Mouse (Mus musculus): ENCODE data around the gene Pex11b. TPM values are rescaled to one million over a fixed set of nuclear protein-coding genes. Genes with fewer than 3 reads are reported as not detected.

Pex11b gene
- 58.7 and 58.8 TPM in 2 replicates for polyA plus RNA-seq (2015; fragmentation: Nextera tagmentation; extraction: Ambion mirVana)

GRCm38 (mm10) chr3:96634928-96635879 is at the start of gene Pex11b, which contains the start of gene Gm42957:
Gene Pex11b (plus strand): TSS chr3:96635376.
Gene Gm42957 (plus strand): TSS chr3:96635474.
- Histone ChIP-seq H3K4me1 (peaks cover 33% of the 10 kb centered on the region), H3K4me2 (peak within 1 kb of the TSS; percentile 91), H3K9me3 (no peaks in the 10 kb centered on the region), H3K27me3 (replicated peaks) (no peaks in the 10 kb centered on the region), H3K4me3 (peak within 1 kb of the TSS; percentile 91), H3K36me3 (replicated peaks) (peaks cover 22% of the 10 kb centered on the region), H3K27ac (peak within 1 kb of the TSS; percentile 85), H3K9ac (peak within 1 kb of the TSS; percentile 91)
- ATAC-seq (replicated peaks) = peak; percentile 88
- WGBS = 1% methylated on average over 60 of the region's 60 CpGs

GRCm38 (mm10) chr3:96590657-96591056 is 44.5 kb upstream of the Pex11b start:
- H3K4me2 ChIP-seq = no peak overlapping the region
- H3K9ac ChIP-seq = no peak overlapping the region
- ATAC-seq (replicated peaks) = no peak
- H3K4me3 ChIP-seq = no peak overlapping the region
- no peak overlapping the region for H3K27ac ChIP-seq
- H3K36me3 ChIP-seq (replicated peaks) = no peaks in the 10 kb centered on the region
- no peaks in the 10 kb centered on the region for H3K9me3 ChIP-seq
- H3K4me1 ChIP-seq = peaks cover 16% of the 10 kb centered on the region
- WGBS = 84% methylated on average over 4 of the region's 4 CpGs
- H3K27me3 ChIP-seq (replicated peaks) = peaks cover 3% of the 10 kb centered on the region; the same call in 1 of the 2 replicates

- H3K4me1 ChIP-seq = peaks cover 43% of the 10 kb centered on the region
These were observed 41.8 kb upstream of the Pex11b start for GRCm38 (mm10) chr3:96593374-96593773.

DNA sequence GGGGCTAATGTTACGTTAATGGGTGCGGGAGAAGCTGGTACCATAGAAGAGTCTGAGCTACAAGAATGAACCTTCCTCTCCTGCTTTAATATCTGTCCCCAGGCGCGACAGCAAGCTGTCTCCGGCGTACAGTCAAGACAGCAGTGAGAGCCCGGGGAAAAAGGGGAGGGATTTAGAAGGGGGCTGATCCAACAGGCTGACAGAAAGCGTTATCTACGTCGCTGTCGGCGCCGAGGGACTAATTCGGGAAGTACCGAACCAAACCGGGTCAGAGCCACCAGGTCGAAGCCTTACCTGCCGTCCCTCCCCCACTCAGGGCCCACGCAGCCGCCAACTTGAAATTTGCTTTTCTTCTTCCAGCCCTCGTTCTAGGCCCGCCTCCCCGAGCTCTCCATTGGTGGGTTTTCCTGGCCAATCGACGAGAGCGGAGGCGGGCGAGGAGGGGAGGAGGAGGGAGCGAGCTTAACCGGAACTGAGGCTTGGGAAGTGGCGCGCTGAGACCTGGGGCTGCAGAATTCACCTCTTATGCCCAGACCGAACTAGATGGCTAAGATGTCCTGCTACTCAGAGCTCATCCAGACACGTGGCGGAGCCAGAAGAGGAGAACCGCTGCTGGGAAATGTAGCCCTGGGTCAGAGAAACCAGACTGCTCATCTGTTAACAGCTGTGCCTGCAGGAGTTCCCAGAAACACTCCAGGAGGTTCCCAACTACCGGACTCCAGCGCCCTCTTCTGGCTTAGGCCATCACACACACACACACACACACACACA is 41.2 kb upstream of the Pex11b start, which contains the start of gene Polr3gl:
Gene Polr3gl, minus strand, starts transcription at position 392 of the 771 bp plus-strand sequence.
- Histone ChIP-seq H3K36me3 (replicated peaks) (no peaks in the 10 kb centered on the region), H3K9ac (peak within 1 kb of the TSS; percentile 63), H3K9me3 (no peaks in the 10 kb centered on the region), H3K27ac (peak within 1 kb of the TSS; percentile 84), H3K4me2 (peak within 1 kb of the TSS; percentile 82), H3K4me1 (peaks cover 49% of the 10 kb centered on the region), H3K27me3 (replicated peaks) (peaks cover 3% of the 10 kb centered on the region; the same call in 1 of the 2 replicates), H3K4me3 (peak within 1 kb of the TSS; percentile 68)
- under 1% methylated on average over 34 of the region's 38 CpGs for WGBS
- ATAC-seq (replicated peaks) = peak; percentile 86

More at GRCm38 (mm10) chr3:96593374-96593773, 41.8 kb upstream of the Pex11b start:
- Histone ChIP-seq H3K9ac (peak overlapping the region; percentile 63), H3K27me3 (replicated peaks) (peaks cover 3% of the 10 kb centered on the region; the same call in 1 of the 2 replicates), H3K4me2 (peak overlapping the region; percentile 82), H3K36me3 (replicated peaks) (no peaks in the 10 kb centered on the region), H3K9me3 (no peaks in the 10 kb centered on the region), H3K4me3 (peak overlapping the region; percentile 68), H3K27ac (peak overlapping the region; percentile 84)
- 0 out of 2 replicates have a peak, but pooled peaks have one; percentile 2 for ATAC-seq (replicated peaks)
- 1% methylated on average over 10 of the region's 10 CpGs for WGBS

DNA sequence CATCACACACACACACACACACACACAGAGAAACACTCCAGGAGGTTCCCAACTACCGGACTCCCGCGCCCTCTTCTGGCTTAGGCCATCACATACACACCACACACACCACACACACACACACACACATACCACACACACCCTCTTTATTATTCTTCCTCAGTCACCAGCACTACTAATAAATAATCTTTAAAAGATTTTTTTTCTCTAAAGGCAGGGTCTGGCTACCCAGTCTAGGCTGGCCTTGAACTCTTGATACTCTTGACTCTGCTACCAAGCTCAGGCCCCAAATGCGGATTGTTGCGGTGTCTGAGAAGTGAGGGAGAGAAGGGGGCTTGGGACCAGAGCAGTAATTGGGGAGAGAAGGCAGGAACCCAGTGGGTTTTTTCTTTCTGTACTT is 40.3 kb upstream of the Pex11b start:
- Histone ChIP-seq H3K4me1 (peaks cover 58% of the 10 kb centered on the region), H3K4me3 (no peak overlapping the region), H3K4me2 (no peak overlapping the region), H3K9me3 (no peaks in the 10 kb centered on the region), H3K27ac (no peak overlapping the region), H3K9ac (no peak overlapping the region), H3K27me3 (replicated peaks) (peaks cover 3% of the 10 kb centered on the region; the same call in 1 of the 2 replicates), H3K36me3 (replicated peaks) (no peaks in the 10 kb centered on the region)
- WGBS = 78% methylated on average over 5 of the region's 5 CpGs
- ATAC-seq (replicated peaks) = no peak

DNA sequence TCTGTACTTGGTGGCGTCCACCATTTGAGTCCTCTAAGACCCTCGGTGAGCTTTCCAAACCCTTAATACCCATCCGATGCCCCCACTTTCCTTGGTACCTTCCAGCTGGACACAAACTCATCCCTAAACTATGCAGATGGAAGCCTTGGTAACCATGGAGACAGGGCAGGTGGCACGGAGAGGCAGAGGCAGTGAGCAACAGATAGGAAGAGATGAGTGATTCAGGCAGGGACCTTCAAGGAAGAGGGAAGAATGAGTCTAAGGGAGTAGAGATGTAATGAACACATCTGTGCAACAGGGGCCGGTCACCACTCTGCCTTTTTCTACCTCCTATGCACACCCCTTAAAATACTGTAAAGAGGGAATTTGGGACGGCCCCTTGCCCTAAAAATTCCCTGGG is 39.5 kb upstream of the Pex11b start:
- peaks cover 3% of the 10 kb centered on the region; the same call in 1 of the 2 replicates for H3K27me3 ChIP-seq (replicated peaks)
- 23% methylated on average over 6 of the region's 6 CpGs for WGBS
- peaks cover 66% of the 10 kb centered on the region for H3K4me1 ChIP-seq
- H3K9ac ChIP-seq = peak overlapping the region; percentile 51; the same call in 1 of the 2 replicates
- ATAC-seq (replicated peaks) = no peak
- no peaks in the 10 kb centered on the region for H3K9me3 ChIP-seq
- H3K36me3 ChIP-seq (replicated peaks) = no peaks in the 10 kb centered on the region
- H3K4me3 ChIP-seq = peak overlapping the region; percentile 51
- peak overlapping the region; percentile 53 for H3K27ac ChIP-seq
- H3K4me2 ChIP-seq = peak overlapping the region; percentile 95

GRCm38 (mm10) chr3:96596228-96596707 is 38.9 kb upstream of the Pex11b start, which contains the start of gene Ankrd34a:
Gene Ankrd34a (plus strand): TSS chr3:96596636.
- WGBS = under 1% methylated on average over 17 of the region's 23 CpGs
- Histone ChIP-seq H3K4me1 (peaks cover 67% of the 10 kb centered on the region), H3K9ac (peak within 1 kb of the TSS; percentile 51), H3K27me3 (replicated peaks) (peaks cover 3% of the 10 kb centered on the region; the same call in 1 of the 2 replicates), H3K36me3 (replicated peaks) (no peaks in the 10 kb centered on the region), H3K9me3 (no peaks in the 10 kb centered on the region), H3K4me3 (peak within 1 kb of the TSS; percentile 51), H3K27ac (peak within 1 kb of the TSS; percentile 53), H3K4me2 (peak within 1 kb of the TSS; percentile 95)
- ATAC-seq (replicated peaks) = no peak

DNA sequence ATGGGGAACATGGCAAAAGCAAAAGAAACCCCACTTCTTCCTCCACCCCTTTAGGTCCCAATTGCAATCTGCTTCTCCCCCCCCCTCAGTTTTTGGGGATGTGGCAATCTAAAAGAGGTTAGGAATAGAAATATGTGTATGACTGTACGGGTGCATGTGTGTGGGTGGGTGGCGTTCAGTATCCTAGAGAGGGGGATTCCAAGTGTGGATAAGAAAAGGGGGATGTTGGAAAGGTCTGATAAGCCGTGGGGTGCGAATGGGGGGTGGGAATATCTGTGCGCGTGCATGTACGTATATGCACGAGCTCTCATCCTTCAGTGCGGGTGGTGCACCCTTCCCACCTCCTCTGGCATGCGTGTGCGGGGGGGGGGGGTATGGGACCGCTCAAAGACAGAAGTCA is 38.3 kb upstream of the Pex11b start:
- Histone ChIP-seq H3K36me3 (replicated peaks) (no peaks in the 10 kb centered on the region), H3K27me3 (replicated peaks) (peaks cover 3% of the 10 kb centered on the region; the same call in 1 of the 2 replicates), H3K9ac (peak overlapping the region; percentile 51), H3K4me1 (peaks cover 69% of the 10 kb centered on the region), H3K4me2 (peak overlapping the region; percentile 95), H3K9me3 (no peaks in the 10 kb centered on the region), H3K4me3 (peak overlapping the region; percentile 51), H3K27ac (peak overlapping the region; percentile 53)
- WGBS = 5% methylated on average over 12 of the region's 12 CpGs
- ATAC-seq (replicated peaks) = no peak

DNA sequence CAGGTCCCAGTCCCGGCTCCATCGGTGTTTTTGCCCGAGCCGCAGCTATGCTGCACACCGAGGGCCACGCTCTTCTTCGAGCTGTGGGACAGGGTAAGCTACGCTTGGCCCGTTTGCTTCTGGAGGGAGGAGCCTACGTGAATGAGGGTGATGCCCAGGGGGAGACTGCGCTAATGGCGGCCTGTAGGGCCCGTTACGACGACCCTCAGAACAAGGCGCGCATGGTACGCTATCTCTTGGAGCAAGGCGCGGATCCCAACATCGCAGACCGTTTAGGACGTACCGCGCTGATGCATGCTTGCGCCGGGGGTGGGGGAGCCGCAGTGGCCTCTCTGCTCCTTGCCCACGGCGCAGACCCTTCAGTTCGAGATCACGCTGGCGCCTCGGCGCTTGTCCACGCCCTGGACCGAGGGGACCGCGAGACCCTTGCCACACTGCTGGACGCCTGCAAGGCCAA is 37.7 kb upstream of the Pex11b start:
- no peaks in the 10 kb centered on the region for H3K9me3 ChIP-seq
- peak overlapping the region; percentile 53 for H3K27ac ChIP-seq
- under 1% methylated on average over 40 of the region's 40 CpGs for WGBS
- peak overlapping the region; percentile 95 for H3K4me2 ChIP-seq
- H3K9ac ChIP-seq = peak overlapping the region; percentile 51
- peaks cover 3% of the 10 kb centered on the region; the same call in 1 of the 2 replicates for H3K27me3 ChIP-seq (replicated peaks)
- H3K36me3 ChIP-seq (replicated peaks) = no peaks in the 10 kb centered on the region
- no peak for ATAC-seq (replicated peaks)
- peak overlapping the region; percentile 51 for H3K4me3 ChIP-seq
- H3K4me1 ChIP-seq = peaks cover 72% of the 10 kb centered on the region

DNA sequence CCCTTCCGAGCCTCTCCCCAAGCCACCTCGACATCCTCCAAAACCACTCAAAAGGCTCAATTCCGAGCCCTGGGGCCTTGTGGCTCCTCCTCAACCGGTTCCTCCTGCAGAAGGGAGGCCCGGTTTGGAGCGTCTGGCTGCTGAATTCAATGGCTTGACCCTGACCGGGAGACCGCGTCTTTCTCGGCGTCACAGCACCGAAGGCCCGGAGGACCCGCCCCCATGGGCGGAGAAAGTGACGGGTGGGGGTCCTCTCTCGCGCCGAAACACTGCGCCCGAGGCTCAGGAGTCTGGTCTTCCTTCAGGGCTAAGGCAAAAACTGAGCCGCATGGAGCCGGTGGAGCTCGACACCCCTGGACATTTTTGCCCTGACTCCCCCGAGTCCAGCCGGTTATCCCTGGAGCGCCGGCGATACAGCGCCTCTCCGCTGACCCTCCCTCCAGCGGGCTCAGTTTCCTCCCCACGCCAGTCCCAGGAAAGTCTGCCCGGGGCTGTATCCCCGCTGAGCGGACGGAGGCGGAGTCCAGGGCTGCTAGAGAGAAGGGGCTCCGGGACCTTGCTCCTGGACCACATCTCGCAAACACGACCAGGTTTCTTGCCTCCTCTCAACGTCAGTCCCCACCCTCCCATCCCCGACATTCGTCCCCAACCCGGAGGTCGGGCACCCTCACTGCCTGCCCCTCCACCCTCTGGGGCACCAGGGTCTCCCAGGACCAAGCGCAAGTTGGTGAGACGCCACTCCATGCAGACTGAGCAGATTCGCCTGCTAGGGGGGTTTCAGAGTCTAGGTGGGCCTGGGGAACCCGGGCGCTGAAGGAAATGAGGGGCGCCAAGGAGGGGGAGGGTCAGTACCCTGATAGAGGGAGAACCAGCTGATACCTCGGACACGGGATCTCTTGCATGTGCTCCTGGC is 36.8 kb upstream of the Pex11b start:
- Histone ChIP-seq H3K4me1 (peaks cover 73% of the 10 kb centered on the region), H3K36me3 (replicated peaks) (no peaks in the 10 kb centered on the region), H3K27ac (peak overlapping the region; percentile 53), H3K4me2 (peak overlapping the region; percentile 95), H3K9ac (peak overlapping the region; percentile 51), H3K27me3 (replicated peaks) (peaks cover 3% of the 10 kb centered on the region; the same call in 1 of the 2 replicates), H3K9me3 (no peaks in the 10 kb centered on the region), H3K4me3 (peak overlapping the region; percentile 51)
- no peak for ATAC-seq (replicated peaks)
- 2% methylated on average over 54 of the region's 54 CpGs for WGBS

DNA sequence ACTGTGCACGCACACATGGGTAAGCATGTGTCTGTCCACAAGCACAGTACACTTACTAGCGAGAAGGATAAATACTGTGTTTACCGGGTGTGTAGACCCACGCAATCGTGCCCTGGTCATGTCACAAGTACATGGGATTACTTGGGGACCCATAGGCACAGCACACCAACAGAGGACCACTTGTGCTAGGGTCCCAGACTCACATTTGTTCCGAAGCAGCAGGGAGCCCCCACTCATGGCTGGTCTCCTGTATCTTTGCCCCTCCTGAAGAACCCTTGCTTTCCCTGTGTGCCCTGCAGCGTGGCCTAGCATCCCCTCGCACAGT is 36.1 kb upstream of the Pex11b start:
- no peak overlapping the region for H3K9ac ChIP-seq
- peak overlapping the region; percentile 51; the same call in 1 of the 2 replicates for H3K4me3 ChIP-seq
- H3K27ac ChIP-seq = no peak overlapping the region
- WGBS = 54% methylated on average over 8 of the region's 8 CpGs
- H3K4me2 ChIP-seq = peak overlapping the region; percentile 95
- H3K4me1 ChIP-seq = peaks cover 79% of the 10 kb centered on the region
- no peaks in the 10 kb centered on the region for H3K36me3 ChIP-seq (replicated peaks)
- peaks cover 3% of the 10 kb centered on the region; the same call in 1 of the 2 replicates for H3K27me3 ChIP-seq (replicated peaks)
- no peak for ATAC-seq (replicated peaks)
- no peaks in the 10 kb centered on the region for H3K9me3 ChIP-seq
